Mouse (Mus musculus) thymus, adult 2 months (tissue): Measurements from ENCODE around the gene Engase. TPM values are rescaled to one million over a fixed set of nuclear protein-coding genes. Genes with fewer than 3 reads are reported as not detected.
A peak's percentile ranks its signal among the peaks of the same experiment; 100 is the strongest.

ENCODE experiments used
- DNase-seq: peaks from one replicate; pipeline ENCODE4 v3.0.0; 2021
- H3K27ac ChIP-seq: fragments of 200-500 bp; 2 replicates; pipeline ENCODE4 v1.5.1; 2012; ENCODE audit warnings: low read length, control low read depth; ENCODE audit not compliant: control insufficient read depth, insufficient read depth
- H3K27me3 ChIP-seq: fragments of 200-500 bp; 2 replicates; pipeline ENCODE4 v1.6.1; 2012; ENCODE audit warnings: mild to moderate bottlenecking, low read length, moderate library complexity, mixed read lengths; ENCODE audit not compliant: control insufficient read depth, insufficient read depth
- H3K36me3 ChIP-seq: fragments of 200-500 bp; 2 replicates; pipeline ENCODE4 v1.6.1; 2012; ENCODE audit warnings: mild to moderate bottlenecking, low read length, moderate library complexity; ENCODE audit not compliant: control insufficient read depth, insufficient read depth
- H3K4me1 ChIP-seq: fragments of 200-500 bp; replicated peaks from 2 replicates; pipeline ENCODE4 v1.6.1; 2012; ENCODE audit warnings: low read length; ENCODE audit not compliant: control insufficient read depth, insufficient read depth
- H3K4me3 ChIP-seq: fragments of 200-500 bp; 2 replicates; pipeline ENCODE4 v1.5.1; 2012; ENCODE audit warnings: mild to moderate bottlenecking, low read length, control low read depth, moderate library complexity; ENCODE audit not compliant: control insufficient read depth, insufficient read depth
- CTCF ChIP-seq: fragments of 200-500 bp; IDR thresholded peaks from 2 replicates; pipeline ENCODE4 v1.5.1; 2012; ENCODE audit warnings: mild to moderate bottlenecking, control low read depth, low read length, moderate library complexity, borderline replicate concordance; ENCODE audit not compliant: control insufficient read depth, poor library complexity, insufficient read depth; ENCODE audit errors: extremely low read depth
- POLR2A ChIP-seq: fragments of 200-500 bp; IDR thresholded peaks from 2 replicates; pipeline ENCODE4 v1.6.1; 2012; ENCODE audit warnings: mild to moderate bottlenecking, low read length, control low read depth, moderate library complexity; ENCODE audit not compliant: control insufficient read depth, poor library complexity, insufficient read depth; ENCODE audit errors: extremely low read depth
- WGBS: fragments of 180-500 bp; shearing (Covaris S2); methylation state at CpG from one replicate; pipeline ENCODE4 v1.1.7; 2018; 5-methylcytosine and 5-hydroxymethylcytosine counted together
- polyA plus RNA-seq: library from polyadenylated mRNA; depleted of rRNA; stranded (reverse); fragments of >200 nt; gene quantifications from 2 replicates; pipeline ENCODE4 v1.2.3, GENCODE M21; 2012; rRNA removed

The Engase gene
- polyA plus RNA-seq, 1 experiment, result 56.5 TPM

- Histone ChIP-seq H3K36me3 (no peaks in the 10 kb centered on the region), H3K27me3 (no peaks in the 10 kb centered on the region), H3K4me1 (no peaks in the 10 kb centered on the region), H3K4me3 (no peak overlapping the region), H3K27ac (no peak overlapping the region)
- DNase-seq, result peak; percentile 36
- WGBS, result 50% methylated on average over 18 of the region's 18 CpGs
- TF ChIP-seq CTCF (no peak), POLR2A (no peak)
These were observed 57.9 kb downstream of the Engase start for GRCm38 (mm10) chr11:118534382-118535092.

GRCm38 (mm10) chr11:118538008-118538407, 61.4 kb downstream of the Engase start:
- H3K27me3 ChIP-seq, result no peaks in the 10 kb centered on the region
- WGBS, result 83% methylated on average over 11 of the region's 11 CpGs
- H3K36me3 ChIP-seq, result no peaks in the 10 kb centered on the region
- no peaks in the 10 kb centered on the region for H3K4me1 ChIP-seq
- no peak overlapping the region for H3K4me3 ChIP-seq
- H3K27ac ChIP-seq, result no peak overlapping the region
- no peak for TF ChIP-seq POLR2A
- TF ChIP-seq CTCF, result no peak
- no peak for DNase-seq

Other genes with a start within 250 kb of the Engase start
- 66.7 and 70.0 TPM in 2 replicates for gene Cyth1, start 228.2 kb upstream of the Engase start, polyA plus RNA-seq
- gene Usp36, start 186.6 kb upstream of the Engase start, polyA plus RNA-seq, result 28.8 and 34.6 TPM in 2 replicates
- gene Cep295nl, start 134.3 kb upstream of the Engase start, polyA plus RNA-seq, result 0.26 and 0.32 TPM in 2 replicates
- 72.6 and 78.8 TPM in 2 replicates for gene Timp2, start 121.1 kb upstream of the Engase start, polyA plus RNA-seq
- gene Lgals3bp, start 74.7 kb upstream of the Engase start, polyA plus RNA-seq, result 450 and 565 TPM in 2 replicates
- gene Cant1, start 57.7 kb upstream of the Engase start, polyA plus RNA-seq, result 100 and 105 TPM in 2 replicates
- gene C1qtnf1, start 48.6 kb upstream of the Engase start, polyA plus RNA-seq, result 8.4 and 10.6 TPM in 2 replicates